Mouse (Mus musculus): ENCODE results near the gene Tacc3. TPM values are rescaled to one million over a fixed set of nuclear protein-coding genes. Genes with fewer than 3 reads are reported as not detected.

Gene Tacc3
- polyA plus RNA-seq, 1 experiment from 2014 or later: 171 TPM

DNA sequence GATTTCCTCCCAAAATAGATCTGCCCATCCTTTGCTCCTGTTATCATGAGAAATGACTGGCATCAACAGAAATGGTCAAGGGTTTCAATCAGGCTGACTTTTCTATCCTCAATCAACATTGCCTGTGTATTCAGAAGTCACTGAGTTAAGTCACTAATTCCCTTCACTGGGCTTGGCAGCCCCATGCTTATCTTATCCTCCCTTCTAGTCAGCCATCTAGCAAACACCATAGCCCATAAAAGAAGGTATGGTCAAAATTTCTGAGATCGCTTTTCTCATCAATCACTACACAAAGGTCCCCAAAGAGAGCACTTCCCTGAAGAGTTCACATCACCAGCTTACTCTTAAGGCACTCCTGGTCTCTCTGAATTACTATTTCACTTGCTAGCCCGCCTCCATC is 6.9 kb upstream of the Tacc3 start:
- H3K27me3 ChIP-seq (ENCODE audit: control insufficient read depth, insufficient read depth, low read length): no peaks in the 10 kb centered on the region
- H3K4me1 ChIP-seq (ENCODE audit: control insufficient read depth, insufficient read depth, low read length): peaks cover 14% of the 10 kb centered on the region
- H3K36me3 ChIP-seq (ENCODE audit: control insufficient read depth, insufficient read depth, low read length): peaks cover 20% of the 10 kb centered on the region
- peak overlapping the region; percentile 97 for H3K27ac ChIP-seq (ENCODE audit: low read depth, low read length)
- peak overlapping the region; percentile 85 for H3K4me3 ChIP-seq (ENCODE audit: low read depth, low read length)
- H3K4me2 ChIP-seq: peak overlapping the region; percentile 90
- WGBS (ENCODE audit: insufficient replicate concordance): 20% methylated on average over 2 of the region's 2 CpGs
- ATAC-seq (replicated peaks; ENCODE audit: insufficient number of reproducible peaks, low FRiP score, low TSS enrichment): no peak
- peak overlapping the region; percentile 90 for H3K9ac ChIP-seq (ENCODE audit: low read depth, low read length)
- H3K9me3 ChIP-seq (replicated peaks; ENCODE audit: control insufficient read depth, low read length): no peaks in the 10 kb centered on the region

DNA sequence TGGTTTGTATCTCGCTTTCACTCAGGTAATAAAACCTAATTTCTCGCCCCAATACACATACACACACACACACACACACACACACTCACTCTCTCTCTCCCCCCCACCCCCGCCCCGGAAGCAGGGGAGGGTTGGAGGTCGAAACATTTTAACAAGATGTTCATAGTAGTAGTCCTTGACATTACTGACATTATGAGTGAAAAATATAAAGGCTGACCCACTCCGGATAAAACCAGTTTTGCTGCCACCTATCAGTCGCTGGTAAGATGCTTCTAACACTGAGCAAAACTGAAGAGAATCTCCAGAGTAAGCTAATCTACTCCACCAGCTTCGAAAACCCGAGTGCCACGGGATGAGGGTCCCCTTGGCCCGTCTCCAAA is 6.4 kb upstream of the Tacc3 start:
- peaks cover 16% of the 10 kb centered on the region for H3K36me3 ChIP-seq (ENCODE audit: control insufficient read depth, insufficient read depth, low read length)
- no peak for ATAC-seq (replicated peaks; ENCODE audit: insufficient number of reproducible peaks, low FRiP score, low TSS enrichment)
- WGBS (ENCODE audit: insufficient replicate concordance): under 1% methylated on average over 11 of the region's 11 CpGs
- H3K9me3 ChIP-seq (replicated peaks; ENCODE audit: control insufficient read depth, low read length): no peaks in the 10 kb centered on the region
- H3K4me3 ChIP-seq (ENCODE audit: low read depth, low read length): peak overlapping the region; percentile 85
- H3K4me2 ChIP-seq: peak overlapping the region; percentile 90
- H3K27ac ChIP-seq (ENCODE audit: low read depth, low read length): peak overlapping the region; percentile 97
- peak overlapping the region; percentile 90 for H3K9ac ChIP-seq (ENCODE audit: low read depth, low read length)
- H3K4me1 ChIP-seq (ENCODE audit: control insufficient read depth, insufficient read depth, low read length): peaks cover 18% of the 10 kb centered on the region
- no peaks in the 10 kb centered on the region for H3K27me3 ChIP-seq (ENCODE audit: control insufficient read depth, insufficient read depth, low read length)

DNA sequence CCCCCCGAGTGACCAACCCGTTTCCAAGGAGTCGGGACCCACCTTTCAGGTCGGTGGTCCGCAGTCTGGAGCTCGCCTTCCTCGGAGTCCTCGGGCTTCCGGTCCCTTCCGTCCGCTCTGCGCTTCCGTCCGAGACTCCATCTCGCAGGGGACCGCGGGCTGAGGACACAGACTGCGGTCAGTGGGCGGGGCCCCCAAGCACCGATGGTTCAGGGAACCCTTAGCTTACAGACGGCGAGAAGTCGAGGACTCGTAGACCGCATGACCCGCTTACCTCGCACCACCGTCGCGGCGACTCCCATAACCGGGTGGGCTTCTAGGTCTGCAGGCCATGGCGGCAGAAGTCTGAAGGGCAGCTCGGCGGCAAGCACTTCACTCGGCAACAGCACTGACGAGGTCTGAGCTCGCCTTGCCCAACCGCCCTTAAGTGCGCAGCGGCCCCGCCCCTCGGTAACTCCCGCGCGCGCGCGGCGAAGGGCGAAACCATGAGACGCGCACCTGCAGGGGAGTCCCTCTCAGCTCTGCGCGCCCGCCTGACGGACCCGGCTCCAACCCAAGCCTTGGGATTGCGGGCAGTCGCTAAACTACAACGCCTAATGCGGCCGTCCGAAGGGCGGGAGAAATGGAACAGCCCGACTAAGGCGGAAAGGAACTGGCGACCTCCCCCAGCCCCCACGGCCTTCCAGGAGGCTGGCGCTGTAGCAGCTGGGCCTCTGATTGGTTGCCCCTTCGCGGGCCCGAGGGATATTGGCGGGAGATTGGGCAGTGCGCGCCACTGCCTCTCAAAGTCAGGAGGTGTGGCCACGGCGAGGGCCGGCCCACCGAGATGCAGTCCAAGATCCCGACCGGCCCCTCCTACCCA is 5.8 kb upstream of the Tacc3 start, which contains the start of gene Slbp:
TSS of gene Slbp (minus strand) at position 654 of the 862 bp plus-strand sequence.
- peak within 1 kb of the TSS; percentile 97 for H3K27ac ChIP-seq (ENCODE audit: low read depth, low read length)
- peaks cover 23% of the 10 kb centered on the region for H3K4me1 ChIP-seq (ENCODE audit: control insufficient read depth, insufficient read depth, low read length)
- peak within 1 kb of the TSS; percentile 85 for H3K4me3 ChIP-seq (ENCODE audit: low read depth, low read length)
- peak within 1 kb of the TSS; percentile 90 for H3K9ac ChIP-seq (ENCODE audit: low read depth, low read length)
- peaks cover 16% of the 10 kb centered on the region for H3K36me3 ChIP-seq (ENCODE audit: control insufficient read depth, insufficient read depth, low read length)
- ATAC-seq (replicated peaks; ENCODE audit: insufficient number of reproducible peaks, low FRiP score, low TSS enrichment): peak; percentile 96
- H3K4me2 ChIP-seq: peak within 1 kb of the TSS; percentile 90
- under 1% methylated on average over 82 of the region's 82 CpGs for WGBS (ENCODE audit: insufficient replicate concordance)
- H3K9me3 ChIP-seq (replicated peaks; ENCODE audit: control insufficient read depth, low read length): no peaks in the 10 kb centered on the region
- H3K27me3 ChIP-seq (ENCODE audit: control insufficient read depth, insufficient read depth, low read length): no peaks in the 10 kb centered on the region

DNA sequence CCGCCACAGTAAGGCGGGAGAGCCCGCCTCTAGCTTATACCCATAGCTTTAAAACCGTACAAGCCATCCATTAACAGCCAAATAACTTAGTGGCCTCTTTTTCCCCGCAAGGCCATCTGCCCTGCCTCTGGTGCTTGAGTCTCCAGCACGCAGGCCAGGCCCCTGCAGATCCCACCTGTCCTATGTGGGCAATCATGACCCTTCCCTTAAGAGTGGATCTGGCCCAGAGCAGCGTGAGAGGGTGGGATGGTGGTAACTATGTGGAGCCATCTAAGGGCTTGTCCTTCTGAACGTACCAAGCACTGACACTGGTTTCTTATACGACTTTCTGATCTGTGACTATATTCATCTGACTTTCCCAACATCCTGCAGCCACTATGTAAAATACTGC is 5.2 kb upstream of the Tacc3 start:
- peak overlapping the region; percentile 90 for H3K9ac ChIP-seq (ENCODE audit: low read depth, low read length)
- WGBS (ENCODE audit: insufficient replicate concordance): 3% methylated on average over 9 of the region's 9 CpGs
- no peaks in the 10 kb centered on the region for H3K9me3 ChIP-seq (replicated peaks; ENCODE audit: control insufficient read depth, low read length)
- H3K27ac ChIP-seq (ENCODE audit: low read depth, low read length): peak overlapping the region; percentile 97
- peaks cover 23% of the 10 kb centered on the region for H3K4me1 ChIP-seq (ENCODE audit: control insufficient read depth, insufficient read depth, low read length)
- no peaks in the 10 kb centered on the region for H3K27me3 ChIP-seq (ENCODE audit: control insufficient read depth, insufficient read depth, low read length)
- H3K4me3 ChIP-seq (ENCODE audit: low read depth, low read length): peak overlapping the region; percentile 85
- peak overlapping the region; percentile 90 for H3K4me2 ChIP-seq
- H3K36me3 ChIP-seq (ENCODE audit: control insufficient read depth, insufficient read depth, low read length): peaks cover 13% of the 10 kb centered on the region
- no peak for ATAC-seq (replicated peaks; ENCODE audit: insufficient number of reproducible peaks, low FRiP score, low TSS enrichment)

DNA sequence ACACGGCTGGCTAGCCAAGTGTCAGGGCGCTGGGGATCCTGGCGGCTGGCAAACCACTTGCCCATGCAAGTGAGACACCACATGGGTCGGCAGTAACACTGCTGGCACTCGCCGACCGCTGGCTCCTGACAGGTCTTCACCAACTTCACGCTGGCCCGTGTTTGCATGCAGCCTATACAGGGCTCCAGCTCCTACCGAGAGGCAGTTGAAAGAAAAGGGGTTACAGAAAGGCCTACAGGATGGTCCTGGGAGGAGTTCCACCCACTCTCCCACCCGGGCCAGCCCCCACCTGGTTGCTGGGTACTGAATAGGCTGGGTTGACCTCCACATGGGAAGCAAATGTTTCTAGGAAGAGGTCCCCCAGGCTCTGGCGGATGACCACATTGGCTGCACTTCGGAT is 3.5 kb upstream of the Tacc3 start:
- no peak overlapping the region for H3K4me2 ChIP-seq
- ATAC-seq (replicated peaks; ENCODE audit: insufficient number of reproducible peaks, low FRiP score, low TSS enrichment): no peak
- no peak overlapping the region for H3K4me3 ChIP-seq (ENCODE audit: low read depth, low read length)
- H3K4me1 ChIP-seq (ENCODE audit: control insufficient read depth, insufficient read depth, low read length): peaks cover 26% of the 10 kb centered on the region
- 92% methylated on average over 13 of the region's 13 CpGs for WGBS (ENCODE audit: insufficient replicate concordance)
- peaks cover 7% of the 10 kb centered on the region for H3K36me3 ChIP-seq (ENCODE audit: control insufficient read depth, insufficient read depth, low read length)
- no peaks in the 10 kb centered on the region for H3K9me3 ChIP-seq (replicated peaks; ENCODE audit: control insufficient read depth, low read length)
- no peak overlapping the region for H3K27ac ChIP-seq (ENCODE audit: low read depth, low read length)
- H3K27me3 ChIP-seq (ENCODE audit: control insufficient read depth, insufficient read depth, low read length): no peaks in the 10 kb centered on the region
- H3K9ac ChIP-seq (ENCODE audit: low read depth, low read length): no peak overlapping the region

DNA sequence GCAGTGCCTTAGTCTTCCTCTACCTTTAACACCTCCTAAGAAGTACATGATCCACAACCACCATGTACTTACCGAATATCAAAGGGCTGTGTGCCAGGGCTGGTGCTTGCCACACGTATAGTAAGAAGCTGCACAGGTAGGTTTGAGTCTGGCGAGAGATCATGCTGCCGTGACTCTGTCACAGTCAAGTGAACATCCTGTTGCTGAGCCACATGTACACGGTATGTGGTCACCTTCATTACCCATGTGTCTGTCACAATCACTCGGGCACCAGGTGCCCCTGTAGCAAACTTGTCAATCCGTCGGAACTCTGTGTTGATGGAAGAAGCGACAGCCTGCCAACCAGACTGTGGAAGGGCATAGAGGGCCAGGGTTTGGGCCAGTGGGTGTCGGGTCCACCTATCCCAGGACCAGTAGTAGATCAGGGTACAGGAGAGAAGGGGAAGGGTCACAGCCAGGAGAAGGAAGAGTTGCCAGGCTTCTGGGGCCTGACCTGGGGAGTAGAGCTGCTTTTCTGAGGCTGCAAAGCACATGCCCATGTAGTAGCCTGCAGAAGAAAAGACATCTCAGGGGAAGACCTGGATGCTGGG is 2.6 kb upstream of the Tacc3 start:
- Histone ChIP-seq H3K36me3 (ENCODE audit: control insufficient read depth, insufficient read depth, low read length) (peaks cover 7% of the 10 kb centered on the region), H3K27me3 (ENCODE audit: control insufficient read depth, insufficient read depth, low read length) (no peaks in the 10 kb centered on the region), H3K4me3 (ENCODE audit: low read depth, low read length) (no peak overlapping the region), H3K27ac (ENCODE audit: low read depth, low read length) (no peak overlapping the region), H3K4me1 (ENCODE audit: control insufficient read depth, insufficient read depth, low read length) (peaks cover 25% of the 10 kb centered on the region), H3K4me2 (0 out of 2 replicates have a peak overlapping the region, but pooled peaks have one; percentile 14), H3K9ac (ENCODE audit: low read depth, low read length) (no peak overlapping the region), H3K9me3 (replicated peaks; ENCODE audit: control insufficient read depth, low read length) (no peaks in the 10 kb centered on the region)
- no peak for ATAC-seq (replicated peaks; ENCODE audit: insufficient number of reproducible peaks, low FRiP score, low TSS enrichment)
- WGBS (ENCODE audit: insufficient replicate concordance): 91% methylated on average over 10 of the region's 10 CpGs

DNA sequence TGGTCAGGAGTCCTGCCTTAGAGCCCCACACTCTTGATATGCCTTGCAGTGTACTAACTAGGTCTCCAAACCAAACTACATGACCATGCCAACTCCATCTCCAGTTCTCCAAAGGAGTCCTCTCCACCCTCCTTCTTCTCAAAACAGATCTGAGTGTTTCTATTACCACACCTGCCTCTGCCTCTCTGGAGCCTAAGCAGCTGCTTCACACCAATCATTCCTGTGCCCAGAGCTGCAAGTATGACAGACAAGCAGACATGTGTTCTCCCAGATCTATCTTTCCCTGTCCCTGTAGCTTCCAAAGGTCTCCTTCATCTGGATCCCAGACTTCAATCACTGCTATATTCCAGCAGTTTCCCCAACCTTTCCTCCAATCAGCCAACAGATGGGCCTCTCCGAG is 1.2 kb upstream of the Tacc3 start:
- H3K9me3 ChIP-seq (replicated peaks; ENCODE audit: control insufficient read depth, low read length): no peaks in the 10 kb centered on the region
- ATAC-seq (replicated peaks; ENCODE audit: insufficient number of reproducible peaks, low FRiP score, low TSS enrichment): no peak
- H3K27me3 ChIP-seq (ENCODE audit: control insufficient read depth, insufficient read depth, low read length): no peaks in the 10 kb centered on the region
- peak overlapping the region; percentile 95; the same call in 1 of the 2 replicates for H3K27ac ChIP-seq (ENCODE audit: low read depth, low read length)
- 9% methylated on average over 1 of the region's 1 CpGs for WGBS (ENCODE audit: insufficient replicate concordance)
- peak overlapping the region; percentile 54 for H3K4me3 ChIP-seq (ENCODE audit: low read depth, low read length)
- peak overlapping the region; percentile 82 for H3K9ac ChIP-seq (ENCODE audit: low read depth, low read length)
- peaks cover 15% of the 10 kb centered on the region for H3K36me3 ChIP-seq (ENCODE audit: control insufficient read depth, insufficient read depth, low read length)
- H3K4me2 ChIP-seq: peak overlapping the region; percentile 67
- peaks cover 18% of the 10 kb centered on the region for H3K4me1 ChIP-seq (ENCODE audit: control insufficient read depth, insufficient read depth, low read length)

DNA sequence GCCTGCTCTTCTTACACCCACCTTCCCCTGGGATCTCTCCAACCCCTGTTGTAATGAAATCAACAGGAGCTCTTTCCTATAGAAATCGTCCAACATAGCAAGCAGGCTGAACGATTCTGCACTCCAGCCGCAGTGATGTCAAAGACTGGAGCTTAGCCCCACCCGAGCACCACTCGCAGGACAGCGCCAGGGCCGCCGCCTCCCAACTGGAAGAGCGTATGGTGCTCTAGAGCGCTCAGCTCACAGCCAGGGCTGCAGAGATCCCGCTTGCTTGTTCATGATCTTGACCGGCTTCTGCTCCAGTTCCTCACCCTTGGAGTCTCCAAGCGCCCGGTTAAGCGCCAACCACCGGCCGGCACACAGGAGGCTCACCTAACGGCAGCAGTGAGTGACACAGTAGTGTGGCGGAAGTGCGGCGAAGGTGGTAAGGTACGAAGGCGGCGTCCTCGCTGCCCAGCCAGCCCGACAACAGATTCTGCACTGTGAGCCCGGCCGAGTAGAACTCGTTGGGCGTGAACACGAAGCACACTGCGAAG is 609 bp upstream of the Tacc3 start:
- WGBS (ENCODE audit: insufficient replicate concordance): under 1% methylated on average over 32 of the region's 32 CpGs
- Histone ChIP-seq H3K4me2 (peak overlapping the region; percentile 67), H3K27me3 (ENCODE audit: control insufficient read depth, insufficient read depth, low read length) (no peaks in the 10 kb centered on the region), H3K9me3 (replicated peaks; ENCODE audit: control insufficient read depth, low read length) (no peaks in the 10 kb centered on the region), H3K27ac (ENCODE audit: low read depth, low read length) (peak overlapping the region; percentile 95), H3K36me3 (ENCODE audit: control insufficient read depth, insufficient read depth, low read length) (peaks cover 15% of the 10 kb centered on the region), H3K4me1 (ENCODE audit: control insufficient read depth, insufficient read depth, low read length) (peaks cover 18% of the 10 kb centered on the region), H3K4me3 (ENCODE audit: low read depth, low read length) (peak overlapping the region; percentile 54), H3K9ac (ENCODE audit: low read depth, low read length) (peak overlapping the region; percentile 82)
- ATAC-seq (replicated peaks; ENCODE audit: insufficient number of reproducible peaks, low FRiP score, low TSS enrichment): peak; percentile 24; the same call in 1 of the 2 replicates

Data from heart, embryonic 11.5 days (tissue).